Mouse (Mus musculus) layer of hippocampus, postnatal 36 days (tissue): ENCODE measurements around the gene Myo3b. TPM values are rescaled to one million over a fixed set of nuclear protein-coding genes. Genes with fewer than 3 reads are reported as not detected.

Source experiments
- total RNA-seq, 2 experiments: library from RNA; stranded (reverse); gene quantifications; 2 replicates each; pipeline ENCODE4 v1.2.3; 2021

Myo3b gene
- total RNA-seq, 2 experiments from 2014 or later, result 0.95 to 0.96 TPM

Other genes with a start within 250 kb of the Myo3b start
- gene Ccdc173, start 249.6 kb upstream of the Myo3b start, total RNA-seq, result 1 to 10 TPM; 2.6 to 3.4 TPM
- gene Phospho2, start 249.5 kb upstream of the Myo3b start, total RNA-seq, result 10 to 100 TPM; 23.4 to 24.5 TPM
- 10 to 100 TPM; 39.3 to 39.9 TPM for gene Klhl23, start 217.2 kb upstream of the Myo3b start, total RNA-seq
- 100 to 1,000 TPM; 137 to 144 TPM for gene Ssb, start 177.6 kb upstream of the Myo3b start, total RNA-seq
- gene Mettl5, start 153.5 kb upstream of the Myo3b start, total RNA-seq, result 10 to 100 TPM; 12.8 to 12.9 TPM
- 100 to 1,000 TPM; 114 to 122 TPM for gene Ubr3, start 141.9 kb upstream of the Myo3b start, total RNA-seq